Mouse (Mus musculus): ENCODE data around the gene Zdhhc7.

DNA sequence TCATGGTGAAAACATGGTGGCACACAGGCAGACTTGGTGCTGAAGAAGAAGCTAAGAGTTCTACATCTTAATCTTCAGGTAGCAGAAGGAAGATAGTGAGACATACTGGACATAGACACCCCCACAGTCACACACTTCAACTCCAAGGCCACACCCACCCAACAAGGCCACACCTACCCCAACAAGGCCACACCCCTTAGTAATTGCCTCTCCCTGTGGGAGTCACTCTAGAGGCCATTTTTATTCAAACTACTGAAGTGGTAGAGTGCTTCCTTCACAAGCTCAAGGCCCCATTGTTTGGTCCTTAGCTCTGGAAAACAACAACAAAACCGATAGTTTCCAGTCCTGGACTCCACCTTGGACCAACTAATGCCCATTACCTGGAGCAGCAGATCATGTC is 44.8 kb upstream of the Zdhhc7 start:
- TF ChIP-seq CTCF (IDR thresholded peaks at IDR 0.05; ENCODE audit: borderline replicate concordance, insufficient read depth, low read depth, low read length) (no peak), POLR2A (IDR thresholded peaks at IDR 0.05; ENCODE audit: borderline replicate concordance, insufficient read depth, low read length) (no peak)
